Mouse (Mus musculus) limb, embryonic 11.5 days (tissue): Measurements from ENCODE around the gene Mthfsd. TPM values are rescaled to one million over a fixed set of nuclear protein-coding genes. Genes with fewer than 3 reads are reported as not detected.

Source experiments
- ATAC-seq: fragments of 200-750 bp; cut with Nextera tagmentation; 2 replicates; pipeline ENCODE4 v1.8.0; 2017; ENCODE audit warnings: low read depth; ENCODE audit not compliant: insufficient number of reproducible peaks, low FRiP score, low TSS enrichment
- DNase-seq: peaks from one replicate; pipeline ENCODE4 v3.0.0-alpha.2; 2015; ENCODE audit warnings: low spot score
- H3K27ac ChIP-seq: fragments of 300-500 bp; sonication (generic); replicated peaks from 2 replicates; pipeline ENCODE4 v1.5.1; 2014; ENCODE audit warnings: low read depth, mild to moderate bottlenecking, low read length
- H3K27me3 ChIP-seq: fragments of 300-500 bp; sonication (generic); 2 replicates; pipeline ENCODE4 v1.6.1; 2014; ENCODE audit warnings: mild to moderate bottlenecking, low read length, mixed read lengths; ENCODE audit not compliant: control insufficient read depth, insufficient read depth
- H3K36me3 ChIP-seq: fragments of 300-500 bp; sonication (generic); 2 replicates; pipeline ENCODE4 v1.6.1; 2014; ENCODE audit warnings: mild to moderate bottlenecking, low read length, moderate library complexity, mixed read lengths; ENCODE audit not compliant: control insufficient read depth, insufficient read depth
- H3K4me1 ChIP-seq: fragments of 300-500 bp; sonication (generic); 2 replicates; pipeline ENCODE4 v1.6.1; 2014; ENCODE audit warnings: low read length, mixed read lengths; ENCODE audit not compliant: control insufficient read depth, insufficient read depth
- H3K4me2 ChIP-seq: fragments of 300-500 bp; sonication (generic); 2 replicates; pipeline ENCODE4 v1.6.1; 2014; ENCODE audit warnings: low read depth, mild to moderate bottlenecking, moderate library complexity; ENCODE audit not compliant: severe bottlenecking
- H3K4me3 ChIP-seq: fragments of 300-500 bp; sonication (generic); 2 replicates; pipeline ENCODE4 v1.5.1; 2014; ENCODE audit warnings: low read depth, low read length
- H3K9ac ChIP-seq: fragments of 300-500 bp; sonication (generic); 2 replicates; pipeline ENCODE4 v1.6.1; 2014; ENCODE audit warnings: mild to moderate bottlenecking, low read length
- H3K9me3 ChIP-seq: fragments of 300-500 bp; sonication (generic); 2 replicates; pipeline ENCODE4 v1.6.1; 2016; ENCODE audit warnings: low read length; ENCODE audit not compliant: control insufficient read depth
- WGBS: fragments of 180-500 bp; shearing (Covaris S2); extraction: QIAGEN DNeasy Blood & Tissue Kit; methylation state at CpG from one replicate; pipeline ENCODE4 v1.1.7; 2014; 5-methylcytosine and 5-hydroxymethylcytosine counted together
- polyA plus RNA-seq: library from polyadenylated mRNA; unstranded; fragments of >200 nt; fragmentation: Nextera tagmentation; extraction: Ambion mirVana; gene quantifications from 2 replicates; pipeline ENCODE4 v1.2.1, GENCODE M21; 2014

The Mthfsd gene
- polyA plus RNA-seq, 1 experiment from 2014 or later = 61.9 TPM

DNA sequence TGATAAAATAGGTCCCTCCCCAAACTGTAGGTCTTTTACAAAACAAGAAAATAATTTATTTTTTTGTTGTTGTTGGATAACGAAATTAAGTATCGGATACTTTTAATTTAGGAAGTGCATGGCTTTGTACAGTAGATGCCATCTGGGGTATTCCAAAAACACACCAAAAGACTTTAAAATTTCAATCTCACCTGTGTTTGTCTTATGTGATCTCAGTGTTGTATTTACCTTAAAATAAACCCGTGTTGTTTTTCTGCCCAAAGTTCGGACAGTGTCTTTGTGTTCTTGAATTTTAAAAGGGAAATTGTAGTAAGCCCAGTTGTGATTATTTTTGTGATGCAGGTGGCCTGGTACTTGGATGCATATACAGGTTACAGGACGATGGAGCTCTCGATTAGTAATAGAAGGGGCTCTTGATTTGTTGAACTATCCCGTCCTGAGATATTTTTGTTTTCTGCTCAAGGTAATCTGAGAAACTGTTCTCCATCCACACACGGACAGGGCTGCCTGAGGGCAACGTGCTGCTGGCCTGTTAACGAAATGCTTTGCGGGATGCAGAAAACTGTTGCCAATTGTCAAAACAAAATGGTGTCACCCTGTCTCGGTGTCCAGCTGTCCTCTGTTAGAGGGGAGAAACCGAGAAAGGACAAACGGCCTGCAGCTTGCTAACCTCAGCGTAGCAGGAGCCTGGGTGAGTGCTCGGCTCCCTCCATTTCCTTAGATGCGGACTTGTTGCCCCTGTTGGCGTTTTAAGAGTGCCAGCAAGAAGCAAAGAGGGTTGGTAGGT is 10.6 kb upstream of the Mthfsd start:
- DNase-seq = peak; percentile 64
- peak overlapping the region; percentile 88 for H3K4me2 ChIP-seq
- H3K27me3 ChIP-seq = peaks cover 86% of the 10 kb centered on the region
- H3K36me3 ChIP-seq = no peaks in the 10 kb centered on the region
- H3K27ac ChIP-seq = no peak overlapping the region
- no peaks in the 10 kb centered on the region for H3K9me3 ChIP-seq
- H3K9ac ChIP-seq = no peak overlapping the region
- no peak for ATAC-seq
- peak overlapping the region; percentile 50 for H3K4me3 ChIP-seq
- WGBS = 1% methylated on average over 18 of the region's 18 CpGs
- H3K4me1 ChIP-seq = peaks cover 28% of the 10 kb centered on the region

DNA sequence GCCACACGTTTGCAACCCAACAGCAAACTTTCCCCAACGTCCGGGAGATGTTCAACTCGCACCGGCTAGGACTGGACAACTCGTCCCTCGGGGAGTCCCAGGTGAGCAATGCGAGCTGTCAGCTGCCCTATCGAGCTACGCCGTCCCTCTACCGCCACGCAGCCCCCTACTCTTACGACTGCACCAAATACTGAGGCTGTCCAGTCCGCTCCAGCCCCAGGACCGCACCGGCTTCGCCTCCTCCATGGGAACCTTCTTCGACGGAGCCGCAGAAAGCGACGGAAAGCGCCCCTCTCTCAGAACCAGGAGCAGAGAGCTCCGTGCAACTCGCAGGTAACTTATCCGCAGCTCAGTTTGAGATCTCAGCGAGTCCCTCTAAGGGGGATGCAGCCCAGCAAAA is 9.7 kb upstream of the Mthfsd start:
- DNase-seq (peak; percentile 71), ATAC-seq (no peak)
- H3K27me3 ChIP-seq = peaks cover 80% of the 10 kb centered on the region
- no peaks in the 10 kb centered on the region for H3K36me3 ChIP-seq
- H3K9me3 ChIP-seq = no peaks in the 10 kb centered on the region
- 1% methylated on average over 28 of the region's 28 CpGs for WGBS
- no peak overlapping the region for H3K27ac ChIP-seq
- H3K4me3 ChIP-seq = peak overlapping the region; percentile 50
- H3K9ac ChIP-seq = peak overlapping the region; percentile 55; the same call in 1 of the 2 replicates
- H3K4me2 ChIP-seq = peak overlapping the region; percentile 88
- H3K4me1 ChIP-seq = peaks cover 28% of the 10 kb centered on the region

DNA sequence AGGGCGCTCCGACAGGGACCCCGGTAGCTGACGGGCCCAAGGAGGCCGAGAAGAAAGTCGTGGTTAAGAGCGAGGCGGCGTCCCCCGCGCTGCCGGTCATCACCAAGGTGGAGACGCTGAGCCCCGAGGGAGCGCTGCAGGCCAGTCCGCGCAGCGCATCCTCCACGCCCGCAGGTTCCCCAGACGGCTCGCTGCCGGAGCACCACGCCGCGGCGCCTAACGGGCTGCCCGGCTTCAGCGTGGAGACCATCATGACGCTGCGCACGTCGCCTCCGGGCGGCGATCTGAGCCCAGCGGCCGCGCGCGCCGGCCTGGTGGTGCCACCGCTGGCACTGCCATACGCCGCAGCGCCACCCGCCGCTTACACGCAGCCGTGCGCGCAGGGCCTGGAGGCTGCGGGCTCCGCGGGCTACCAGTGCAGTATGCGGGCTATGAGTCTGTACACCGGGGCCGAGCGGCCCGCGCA is 9.0 kb upstream of the Mthfsd start:
- Histone ChIP-seq H3K4me2 (peak overlapping the region; percentile 88), H3K9ac (peak overlapping the region; percentile 55), H3K27me3 (peaks cover 73% of the 10 kb centered on the region), H3K9me3 (no peaks in the 10 kb centered on the region), H3K4me1 (peaks cover 28% of the 10 kb centered on the region), H3K36me3 (no peaks in the 10 kb centered on the region), H3K4me3 (peak overlapping the region; percentile 50), H3K27ac (no peak overlapping the region)
- peak; percentile 68 for DNase-seq
- ATAC-seq = no peak
- under 1% methylated on average over 62 of the region's 62 CpGs for WGBS

DNA sequence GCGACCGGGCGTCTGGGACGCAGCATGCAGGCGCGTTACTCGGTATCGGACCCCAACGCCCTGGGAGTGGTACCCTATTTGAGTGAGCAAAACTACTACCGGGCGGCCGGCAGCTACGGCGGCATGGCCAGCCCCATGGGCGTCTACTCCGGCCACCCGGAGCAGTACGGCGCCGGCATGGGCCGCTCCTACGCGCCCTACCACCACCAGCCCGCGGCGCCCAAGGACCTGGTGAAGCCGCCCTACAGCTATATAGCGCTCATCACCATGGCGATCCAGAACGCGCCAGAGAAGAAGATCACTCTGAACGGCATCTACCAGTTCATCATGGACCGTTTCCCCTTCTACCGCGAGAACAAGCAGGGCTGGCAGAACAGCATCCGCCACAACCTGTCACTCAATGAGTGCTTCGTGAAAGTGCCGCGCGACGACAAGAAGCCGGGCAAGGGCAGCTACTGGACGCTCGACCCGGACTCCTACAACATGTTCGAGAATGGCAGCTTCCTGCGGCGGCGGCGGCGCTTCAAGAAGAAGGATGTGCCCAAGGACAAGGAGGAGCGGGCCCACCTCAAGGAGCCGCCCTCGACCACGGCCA is 8.5 kb upstream of the Mthfsd start:
- under 1% methylated on average over 55 of the region's 55 CpGs for WGBS
- no peak overlapping the region; the same call in 1 of the 2 replicates for H3K27ac ChIP-seq
- H3K9me3 ChIP-seq = no peaks in the 10 kb centered on the region
- no peaks in the 10 kb centered on the region for H3K36me3 ChIP-seq
- ATAC-seq = peak; percentile 62
- H3K4me1 ChIP-seq = peaks cover 28% of the 10 kb centered on the region
- peak overlapping the region; percentile 63 for H3K9ac ChIP-seq
- H3K4me3 ChIP-seq = peak overlapping the region; percentile 50
- H3K27me3 ChIP-seq = peaks cover 68% of the 10 kb centered on the region
- peak overlapping the region; percentile 88 for H3K4me2 ChIP-seq
- peak; percentile 70 for DNase-seq

DNA sequence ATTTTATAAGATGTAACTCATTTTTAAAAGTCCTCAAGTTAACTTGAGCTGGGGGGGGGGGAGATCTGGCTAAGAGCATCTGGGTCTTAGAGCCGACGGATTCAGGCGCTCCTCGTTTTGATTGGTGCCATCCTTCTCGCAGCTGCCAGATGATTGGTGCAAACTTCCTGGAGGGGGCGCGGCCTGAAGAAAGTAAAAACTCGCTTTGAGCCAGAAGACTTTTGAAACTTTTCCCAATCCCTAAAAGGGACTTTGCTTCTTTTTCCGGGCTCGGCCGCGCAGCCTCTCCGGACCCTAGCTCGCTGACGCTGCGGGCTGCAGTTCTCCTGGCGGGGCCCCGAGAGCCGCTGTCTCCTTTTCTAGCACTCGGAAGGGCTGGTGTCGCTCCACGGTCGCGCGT is 7.8 kb upstream of the Mthfsd start, which contains the start of gene Foxc2:
TSS of gene Foxc2 (plus strand) at position 224 of the 400 bp plus-strand sequence.
- peak; percentile 41; the same call in 1 of the 2 replicates for ATAC-seq
- Histone ChIP-seq H3K36me3 (no peaks in the 10 kb centered on the region), H3K27ac (no peak within 1 kb of the TSS; the same call in 1 of the 2 replicates), H3K4me1 (peaks cover 28% of the 10 kb centered on the region), H3K9ac (peak within 1 kb of the TSS; percentile 63), H3K9me3 (no peaks in the 10 kb centered on the region), H3K27me3 (peaks cover 61% of the 10 kb centered on the region), H3K4me3 (peak within 1 kb of the TSS; percentile 50), H3K4me2 (peak within 1 kb of the TSS; percentile 88)
- DNase-seq = peak; percentile 90
- WGBS = under 1% methylated on average over 25 of the region's 25 CpGs

DNA sequence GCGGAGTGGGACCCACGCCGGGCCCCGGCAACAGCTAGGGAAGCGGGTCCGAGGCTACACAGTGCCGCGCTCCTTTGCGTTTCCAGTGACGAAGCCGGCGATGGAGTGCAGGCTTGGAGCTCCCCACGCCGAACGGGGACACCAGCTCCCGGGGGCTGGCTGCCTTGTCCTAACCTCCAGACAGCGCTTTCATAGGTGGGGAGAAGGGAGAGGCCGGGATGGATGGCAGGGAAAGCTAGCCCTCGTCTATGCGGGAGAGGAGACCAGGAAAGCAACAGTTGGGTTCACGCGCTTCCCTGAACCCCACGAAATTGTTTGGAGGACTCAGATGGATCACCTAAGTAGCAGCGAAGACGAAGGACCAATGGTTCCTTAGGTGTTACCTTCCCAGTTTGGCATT is 6.9 kb upstream of the Mthfsd start:
- WGBS = 1% methylated on average over 25 of the region's 25 CpGs
- DNase-seq = peak; percentile 64

DNA sequence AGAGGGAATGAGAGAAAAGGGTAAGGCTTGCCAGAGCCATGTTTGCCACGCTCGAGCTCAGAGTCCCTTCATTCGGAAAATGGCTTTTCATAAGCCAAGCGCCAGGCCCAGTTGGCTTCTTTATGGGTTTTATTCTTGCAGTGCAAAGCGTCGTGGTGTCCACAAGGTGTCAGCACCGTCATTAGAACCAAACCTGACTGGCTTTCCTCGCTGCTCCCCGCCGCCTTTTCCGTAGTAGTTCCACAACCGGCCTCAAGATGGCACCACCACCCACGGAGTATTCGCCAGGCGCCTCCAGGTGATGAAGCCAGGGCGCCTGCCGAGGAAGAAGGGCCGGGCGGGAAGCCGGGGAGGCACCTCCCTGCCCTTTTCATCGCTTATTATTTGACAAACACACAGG is 5.1 kb upstream of the Mthfsd start:
- peaks cover 21% of the 10 kb centered on the region for H3K4me1 ChIP-seq
- no peak overlapping the region for H3K27ac ChIP-seq
- ATAC-seq (peak; percentile 48; the same call in 1 of the 2 replicates), DNase-seq (peak; percentile 99)
- peak overlapping the region; percentile 11; the same call in 1 of the 2 replicates for H3K4me2 ChIP-seq
- peaks cover 39% of the 10 kb centered on the region for H3K27me3 ChIP-seq
- H3K9ac ChIP-seq = no peak overlapping the region
- H3K4me3 ChIP-seq = no peak overlapping the region
- no peaks in the 10 kb centered on the region for H3K36me3 ChIP-seq
- WGBS = 1% methylated on average over 21 of the region's 21 CpGs
- H3K9me3 ChIP-seq = no peaks in the 10 kb centered on the region

More for the DNA sequence above, 6.9 kb upstream of the Mthfsd start:
- H3K4me3 ChIP-seq = no peak overlapping the region
- H3K36me3 ChIP-seq = no peaks in the 10 kb centered on the region
- no peak overlapping the region for H3K9ac ChIP-seq
- peaks cover 28% of the 10 kb centered on the region for H3K4me1 ChIP-seq
- no peaks in the 10 kb centered on the region for H3K9me3 ChIP-seq
- H3K27ac ChIP-seq = no peak overlapping the region
- H3K4me2 ChIP-seq = peak overlapping the region; percentile 15; the same call in 1 of the 2 replicates
- ATAC-seq = no peak
- peaks cover 53% of the 10 kb centered on the region for H3K27me3 ChIP-seq

DNA sequence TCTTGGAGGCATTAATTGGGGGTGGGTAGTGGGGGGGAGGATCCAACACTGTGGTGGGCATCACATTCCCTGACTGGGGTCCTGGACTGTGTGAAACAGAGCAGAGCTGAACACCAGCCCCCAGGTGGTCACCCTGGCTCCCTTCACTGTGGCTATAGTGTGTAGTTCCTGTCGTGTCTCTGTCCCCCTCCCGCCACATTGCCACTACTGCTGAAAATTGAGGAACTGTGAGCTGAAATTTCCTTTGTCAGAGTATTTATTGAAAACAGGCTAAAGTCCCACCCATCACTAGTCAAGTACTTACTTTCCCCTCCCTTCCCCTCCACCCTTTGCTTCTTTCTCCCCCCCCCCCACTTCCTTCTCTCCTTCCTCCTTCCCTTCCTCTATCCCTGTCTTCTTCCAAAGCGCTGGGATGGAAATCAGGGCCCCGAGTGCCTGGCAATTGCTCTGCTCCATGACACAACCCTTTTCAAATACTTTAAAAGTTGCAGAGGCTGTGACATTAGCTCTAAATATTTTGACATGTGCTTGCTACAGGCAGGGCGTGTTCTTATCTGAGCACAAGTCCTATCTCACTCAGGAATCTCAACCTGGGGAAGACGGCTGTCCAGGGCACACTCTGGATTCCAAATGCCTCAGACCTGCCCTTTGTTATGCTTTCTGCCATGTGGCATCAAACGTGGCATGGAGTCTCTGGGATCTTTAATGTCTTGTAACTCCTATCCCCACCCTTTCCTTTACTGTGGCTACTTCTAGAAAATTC is 3.1 kb upstream of the Mthfsd start:
- ATAC-seq = no peak
- DNase-seq = no peak
- no peaks in the 10 kb centered on the region for H3K36me3 ChIP-seq
- H3K27ac ChIP-seq = no peak overlapping the region
- no peaks in the 10 kb centered on the region for H3K9me3 ChIP-seq
- 57% methylated on average over 7 of the region's 7 CpGs for WGBS
- peaks cover 20% of the 10 kb centered on the region for H3K27me3 ChIP-seq
- H3K4me1 ChIP-seq = peaks cover 13% of the 10 kb centered on the region
- no peak overlapping the region for H3K4me2 ChIP-seq
- H3K9ac ChIP-seq = no peak overlapping the region
- H3K4me3 ChIP-seq = no peak overlapping the region
